Mouse (Mus musculus) kidney, postnatal 4 days (tissue): ENCODE measurements around the gene Meioc.

Source experiments
- DNase-seq, 2 experiments: peaks; one replicate each; pipeline ENCODE4 v3.0.0; 2021; ENCODE audit warnings: mixed read lengths in 2 of 2

Meioc gene

DNA sequence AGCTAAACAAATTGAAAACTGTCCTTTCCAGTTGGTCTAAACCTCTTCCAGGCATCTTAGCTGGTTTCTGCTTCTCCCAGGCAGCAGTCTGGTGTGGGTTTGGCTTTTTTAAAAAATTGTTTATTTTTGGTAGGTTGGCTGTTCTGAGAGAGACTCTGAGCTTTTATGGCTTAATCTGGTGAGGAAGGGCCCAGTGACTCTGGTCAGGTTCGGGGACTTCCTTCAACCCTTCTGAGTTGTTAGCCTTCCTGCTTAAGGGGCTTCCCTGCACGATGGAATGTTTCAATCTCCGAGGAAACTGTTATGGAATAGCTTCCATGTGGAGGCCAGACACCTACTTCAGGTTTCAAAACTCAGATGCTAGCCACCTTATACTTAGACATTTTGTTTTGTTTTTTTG is at the start of gene Meioc:
TSS of gene Meioc (plus strand) at position 301 of the 400 bp plus-strand sequence.
- no peak for DNase-seq

DNA sequence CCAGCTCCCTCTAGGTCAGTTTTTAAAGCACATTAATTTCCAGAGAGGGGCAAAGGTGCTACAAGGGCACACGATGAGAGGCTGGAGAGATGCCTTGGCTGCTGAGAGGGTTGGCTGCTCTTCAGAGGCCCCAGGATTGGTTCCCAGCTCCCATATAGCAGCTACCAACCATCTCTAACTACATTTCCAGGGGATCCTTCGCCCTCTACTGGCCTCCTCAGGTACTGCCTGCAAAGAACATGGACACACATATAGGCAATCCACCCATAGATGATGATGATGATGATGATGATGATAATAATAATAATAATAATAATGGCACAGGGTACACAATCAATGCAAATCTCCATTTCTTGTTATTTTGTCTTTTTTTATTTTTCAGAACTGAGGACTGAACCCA is 44.1 kb upstream of the Meioc start:
- DNase-seq: no peak

DNA sequence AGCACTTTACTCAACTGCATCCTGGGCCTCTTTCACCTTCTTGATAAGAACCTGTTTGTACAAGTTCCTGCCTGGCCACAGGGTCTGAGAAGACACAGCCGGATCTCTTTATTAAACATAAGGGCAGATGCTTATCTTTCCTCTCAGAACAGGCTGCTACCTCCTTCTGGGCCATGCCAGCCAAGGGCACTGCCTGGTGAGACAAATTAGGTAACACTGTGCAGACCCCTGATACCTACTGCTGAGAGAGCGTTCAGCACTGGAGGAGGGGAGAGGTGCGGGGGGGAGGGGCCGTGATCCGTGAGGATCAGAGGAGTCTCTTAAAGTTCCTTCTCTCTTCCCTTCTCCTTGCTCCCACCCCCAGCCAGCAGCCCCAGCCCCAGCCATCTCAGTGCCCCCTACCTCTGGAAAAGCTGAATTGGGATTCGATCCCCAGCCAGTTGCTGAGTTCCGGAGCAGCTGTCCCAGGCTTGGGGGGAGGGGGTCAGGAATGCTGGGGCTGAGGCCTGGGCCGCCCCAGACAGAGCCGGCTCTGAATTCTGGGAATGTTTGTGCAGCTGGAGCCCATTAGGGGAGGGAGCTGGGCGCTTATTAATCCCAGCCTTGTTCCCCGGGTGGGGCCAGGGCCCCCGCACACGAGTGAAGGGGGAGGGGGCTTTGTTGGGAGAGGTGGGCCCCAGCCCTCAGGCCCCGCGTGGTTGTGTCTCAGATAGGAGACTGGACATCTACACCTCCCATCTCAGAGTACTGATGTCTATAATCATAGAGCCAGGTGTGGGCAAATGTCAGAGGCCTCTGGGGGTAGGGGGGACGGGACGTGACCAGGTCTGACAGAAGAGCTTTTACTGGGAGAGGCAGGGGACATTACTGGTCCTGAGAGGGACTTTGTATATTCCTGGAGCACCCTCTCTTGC is 39.4 kb upstream of the Meioc start:
- DNase-seq: peak; percentile 83 to 90

DNA sequence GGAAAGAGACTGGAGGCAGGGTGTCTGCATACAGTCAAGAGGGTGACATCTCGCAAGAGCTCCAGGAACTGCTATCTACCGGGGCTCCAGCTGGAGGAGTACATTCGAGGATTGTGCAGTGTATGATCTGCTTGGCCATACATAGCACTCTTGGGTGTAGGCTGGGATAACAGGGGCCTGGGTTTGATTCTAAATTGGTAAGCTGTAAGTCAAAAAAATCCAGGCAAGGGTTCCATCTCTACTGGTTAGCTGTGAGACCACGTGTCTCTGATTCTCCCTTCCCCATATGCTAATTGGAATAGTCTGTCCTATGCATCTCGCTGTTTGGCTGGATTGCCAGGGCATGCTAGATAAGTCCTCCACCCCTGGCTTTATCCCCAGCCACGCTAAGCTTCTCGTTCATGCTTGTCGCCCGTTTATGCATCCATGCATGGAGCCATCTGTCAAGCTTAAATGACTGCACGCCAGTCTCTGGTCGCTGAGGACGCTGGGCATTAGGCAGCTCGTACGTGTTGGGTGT is 38.6 kb upstream of the Meioc start:
- DNase-seq: peak; percentile 30 to 34

DNA sequence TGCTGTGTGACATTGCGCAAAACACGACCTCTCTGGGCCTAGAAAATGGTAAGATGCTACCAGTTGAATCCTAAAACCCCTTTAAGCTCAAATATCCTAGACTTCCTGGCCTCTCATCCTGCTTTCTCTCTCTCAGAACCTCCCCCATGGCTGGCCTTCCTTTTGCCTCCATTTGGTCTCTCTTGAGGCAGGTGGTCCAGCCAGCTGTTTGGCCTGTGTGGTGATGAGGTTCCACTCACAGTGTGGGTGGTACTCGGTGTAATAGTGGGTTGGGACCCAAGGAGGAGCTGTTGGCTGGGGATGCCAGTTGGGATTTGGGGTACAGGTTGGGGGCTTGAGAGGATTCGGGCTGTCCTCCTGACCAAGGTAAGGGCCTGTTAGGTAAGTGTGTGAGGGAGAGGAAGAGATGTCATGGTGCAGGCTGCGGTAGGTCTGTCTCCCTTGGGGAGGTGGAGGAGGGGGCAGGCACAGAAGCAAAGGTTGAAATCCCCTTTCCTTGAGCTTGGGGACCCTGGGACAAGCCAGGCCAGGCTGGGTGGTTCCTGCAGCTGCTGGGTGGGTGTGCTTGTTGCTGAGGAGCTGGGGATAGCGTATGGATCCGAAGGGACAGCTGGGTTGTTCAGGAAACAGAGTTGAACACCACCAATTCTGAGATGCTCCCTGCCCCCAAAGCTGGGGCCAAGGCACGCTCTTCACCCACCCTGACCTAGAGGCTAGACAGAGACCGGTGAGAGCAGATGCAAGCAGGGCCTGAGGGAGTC is 36.2 kb upstream of the Meioc start:
- no peak for DNase-seq

DNA sequence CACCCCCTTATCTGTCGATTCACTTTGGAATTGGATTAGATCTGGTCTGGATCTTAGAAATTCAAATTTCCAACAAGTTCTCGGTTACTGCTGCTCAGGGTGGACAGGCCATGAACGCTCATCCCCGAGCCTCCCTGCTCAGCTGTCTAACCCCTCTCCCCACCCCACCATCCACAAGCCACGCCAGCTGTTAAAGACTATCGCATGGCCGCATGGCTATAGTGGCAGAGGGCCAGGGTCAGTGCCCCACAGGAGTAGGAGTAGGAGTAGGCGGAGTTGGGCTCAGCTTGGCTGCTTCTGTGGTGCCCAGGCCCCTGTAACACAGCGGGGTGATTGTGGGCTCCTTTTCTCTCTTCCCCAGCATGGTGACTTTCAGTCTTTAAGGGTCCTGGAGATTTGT is 35.0 kb upstream of the Meioc start:
- DNase-seq: peak in 1 of 2 experiments; percentile 47

DNA sequence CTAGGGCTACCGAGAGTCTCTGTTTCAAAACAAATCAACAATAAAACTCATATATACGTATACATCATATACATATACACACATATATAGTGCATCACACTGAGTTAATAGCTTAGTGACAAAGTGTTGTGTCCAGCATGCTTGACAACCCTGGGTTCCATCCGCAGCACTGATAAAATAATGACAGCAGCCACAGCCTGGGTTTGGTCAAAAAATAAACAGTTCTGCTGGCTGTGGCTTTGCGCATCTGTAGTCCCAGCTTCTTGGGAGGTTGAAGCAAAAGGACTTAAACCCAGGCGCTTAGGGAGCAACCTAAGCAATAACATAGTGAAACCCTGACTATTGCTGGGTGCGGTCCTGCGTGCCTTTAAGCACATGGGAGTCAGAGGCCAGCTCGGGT is 34.1 kb upstream of the Meioc start:
- DNase-seq: no peak

DNA sequence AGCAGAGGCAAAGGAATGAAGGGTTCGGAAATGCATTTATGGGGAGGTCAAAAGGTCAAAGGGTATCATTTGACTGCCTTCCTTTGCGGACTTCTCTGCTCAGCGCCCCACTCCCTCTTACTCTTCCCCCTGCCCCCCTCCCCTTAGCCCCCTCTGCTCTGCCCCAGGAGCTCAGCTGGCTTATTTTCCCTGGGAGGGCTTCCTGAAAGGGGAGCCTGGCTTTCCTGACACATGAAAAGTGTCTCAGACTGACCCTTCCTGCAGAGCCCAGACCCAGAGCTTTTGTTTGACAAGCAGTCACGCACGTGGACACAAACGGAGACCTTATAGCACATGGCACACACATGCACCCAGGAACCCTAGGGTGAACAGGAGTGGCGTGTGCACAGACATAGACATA is 32.8 kb upstream of the Meioc start:
- DNase-seq: no peak

DNA sequence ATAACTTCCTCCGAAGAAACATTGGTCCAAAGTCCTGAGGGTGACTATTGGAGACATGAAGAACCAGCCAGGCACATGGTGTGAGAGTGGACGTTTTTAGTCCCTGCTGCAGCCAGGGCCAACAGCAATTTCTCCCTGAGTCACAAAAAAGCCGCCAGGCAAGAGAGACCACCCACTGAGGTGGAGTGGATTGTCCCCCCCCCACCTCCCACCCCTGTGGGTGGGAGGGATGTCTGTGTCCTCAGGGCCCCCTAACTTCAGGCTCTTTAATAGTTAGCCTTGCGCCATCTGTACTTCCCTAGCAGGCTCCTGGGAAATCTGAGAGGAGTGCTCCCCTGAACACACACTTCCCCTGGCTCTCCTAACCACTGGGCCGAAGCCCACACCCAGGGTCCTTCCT is 32.3 kb upstream of the Meioc start:
- peak in 1 of 2 experiments; percentile 22 for DNase-seq

DNA sequence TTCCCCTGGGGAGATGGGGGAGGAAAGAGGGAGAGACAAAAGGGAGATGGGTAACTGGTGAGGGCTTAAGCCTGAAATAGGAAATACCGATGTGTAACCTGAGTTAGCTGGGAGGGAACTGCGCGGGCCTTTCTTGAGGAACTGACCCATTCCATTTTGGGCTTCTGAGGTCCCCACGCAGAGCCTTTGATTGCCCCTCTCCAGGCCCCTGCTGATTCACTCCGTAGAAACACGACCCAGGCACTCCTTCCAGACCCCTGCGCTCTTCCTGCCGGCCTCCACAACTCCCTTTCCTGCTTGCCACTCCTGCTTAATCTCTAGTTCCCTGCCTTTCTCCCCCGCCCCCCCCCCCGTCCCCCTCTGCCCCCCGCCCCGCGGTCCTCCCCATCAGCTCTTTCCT is 30.8 kb upstream of the Meioc start:
- DNase-seq: peak in 1 of 2 experiments; percentile 16

DNA sequence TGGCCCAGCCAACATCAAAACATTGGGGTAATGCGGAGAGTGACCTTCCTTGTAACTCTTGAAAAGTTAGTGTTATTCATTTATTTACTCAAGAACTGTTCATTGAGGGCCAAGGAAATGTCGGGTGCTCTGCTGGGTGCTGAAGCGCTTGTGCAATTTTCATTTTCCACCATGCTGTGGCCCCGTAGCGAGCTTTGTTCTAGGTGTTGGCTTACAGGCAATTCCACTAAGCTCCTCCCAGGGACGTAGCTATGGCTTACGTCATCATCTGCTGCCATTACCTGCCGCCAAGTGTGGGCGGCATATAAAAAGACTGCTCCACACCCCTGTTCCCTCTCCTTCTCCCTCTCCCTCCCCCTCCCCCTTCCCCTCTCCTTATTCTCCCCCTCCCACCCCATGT is 30.1 kb upstream of the Meioc start:
- DNase-seq: peak in 1 of 2 experiments; percentile 22

DNA sequence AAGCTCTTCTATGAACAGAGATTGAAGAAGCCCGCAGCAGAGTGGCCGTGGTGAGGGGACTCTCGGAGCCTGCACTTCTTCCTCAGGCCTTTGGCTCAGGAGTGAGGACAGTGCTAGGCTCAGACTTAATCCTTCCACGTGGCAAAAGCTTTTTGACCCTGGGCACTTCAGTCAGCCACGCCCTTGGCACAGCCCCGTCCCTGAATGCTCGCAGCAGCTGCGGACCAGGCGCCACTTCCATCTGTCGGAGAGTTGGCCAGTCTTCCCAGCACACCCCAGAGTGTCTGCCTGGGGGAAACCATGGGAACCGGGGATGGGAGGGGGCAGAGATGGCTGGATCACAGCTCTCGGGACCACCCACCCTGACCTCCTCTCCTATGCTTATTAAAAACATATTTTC is 26.6 kb upstream of the Meioc start:
- DNase-seq: no peak

DNA sequence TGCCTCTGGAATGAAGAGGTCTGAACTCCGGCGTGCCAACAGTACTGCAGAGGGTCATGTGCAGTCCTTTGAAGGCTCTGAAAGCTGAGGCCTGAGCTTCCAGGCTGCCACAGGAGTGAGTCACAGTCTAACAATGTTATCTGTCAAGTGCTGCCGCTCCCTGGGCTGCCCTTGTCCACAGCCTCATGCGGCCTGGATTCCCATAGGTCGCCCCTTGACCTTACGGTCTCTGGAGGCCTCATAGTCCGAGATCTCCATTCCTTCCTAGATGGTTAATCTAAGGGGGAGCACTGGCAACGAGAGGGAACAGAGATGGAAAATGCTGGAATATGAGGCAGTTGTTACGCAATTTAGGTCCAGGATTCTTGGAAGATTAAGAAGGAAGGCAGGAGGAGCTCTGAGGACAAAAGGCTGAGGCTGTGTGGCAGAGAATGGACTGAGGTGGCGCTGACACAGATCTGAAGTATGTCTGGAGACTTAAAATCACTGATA is 19.6 kb upstream of the Meioc start:
- peak in 1 of 2 experiments; percentile 36 for DNase-seq

DNA sequence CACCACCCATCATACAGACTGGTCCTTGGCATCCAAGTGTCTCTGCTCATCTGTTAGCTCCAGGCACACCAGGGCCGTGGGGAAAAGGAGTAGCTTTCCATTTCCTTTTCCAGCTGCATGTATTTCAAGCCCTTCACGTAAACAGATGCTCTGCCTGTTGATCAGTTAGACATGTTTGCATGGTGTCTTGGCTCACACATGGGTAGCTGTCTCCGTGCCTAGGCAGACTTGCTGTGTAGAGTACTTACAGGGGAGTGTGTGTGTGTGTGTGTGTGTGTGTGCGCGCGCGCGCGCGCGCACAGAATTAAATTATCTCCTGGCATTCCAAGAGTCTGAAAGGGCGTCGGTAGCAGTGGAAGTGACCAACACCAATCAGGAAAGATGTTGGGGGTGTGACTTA is 17.3 kb upstream of the Meioc start:
- no peak for DNase-seq

DNA sequence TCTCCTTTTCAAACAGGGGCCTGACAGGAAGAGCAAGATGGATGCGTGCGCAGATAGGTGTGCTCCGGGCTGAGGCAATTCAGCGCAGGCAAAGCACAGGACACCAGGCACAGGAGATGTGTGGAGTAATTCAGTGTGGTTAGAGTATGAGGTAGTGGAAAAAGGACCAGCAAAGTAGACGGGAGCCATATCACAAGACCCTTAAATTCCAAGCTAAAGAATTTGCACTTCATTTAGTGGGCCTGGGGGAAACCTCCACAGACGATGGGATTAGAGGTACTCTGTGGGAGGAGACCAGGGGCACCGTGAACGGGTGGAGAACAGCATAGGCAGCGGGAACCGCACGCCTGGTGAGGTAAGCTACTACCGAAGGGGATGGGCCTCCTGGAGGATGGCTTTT is 15.6 kb upstream of the Meioc start:
- no peak for DNase-seq

DNA sequence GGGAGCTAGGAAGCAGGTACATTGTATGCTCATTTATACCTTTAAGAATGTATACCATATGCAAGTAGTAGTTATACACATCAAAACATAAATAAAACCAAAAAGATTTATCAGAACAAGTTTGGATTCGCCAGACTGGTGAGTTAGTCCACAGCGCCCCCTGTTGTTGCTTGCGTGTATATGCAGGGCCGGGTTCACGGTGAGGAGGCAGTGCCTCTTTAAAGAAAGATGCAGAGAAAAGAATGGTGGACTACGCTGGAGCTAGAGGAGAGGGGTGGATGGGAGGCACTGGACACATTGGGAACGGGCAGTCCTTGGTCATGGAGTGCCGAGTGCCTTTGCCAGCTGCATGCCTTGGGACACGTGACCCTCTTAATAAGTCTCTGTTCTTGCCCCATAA is 12.1 kb upstream of the Meioc start:
- DNase-seq: peak; percentile 85 to 86

DNA sequence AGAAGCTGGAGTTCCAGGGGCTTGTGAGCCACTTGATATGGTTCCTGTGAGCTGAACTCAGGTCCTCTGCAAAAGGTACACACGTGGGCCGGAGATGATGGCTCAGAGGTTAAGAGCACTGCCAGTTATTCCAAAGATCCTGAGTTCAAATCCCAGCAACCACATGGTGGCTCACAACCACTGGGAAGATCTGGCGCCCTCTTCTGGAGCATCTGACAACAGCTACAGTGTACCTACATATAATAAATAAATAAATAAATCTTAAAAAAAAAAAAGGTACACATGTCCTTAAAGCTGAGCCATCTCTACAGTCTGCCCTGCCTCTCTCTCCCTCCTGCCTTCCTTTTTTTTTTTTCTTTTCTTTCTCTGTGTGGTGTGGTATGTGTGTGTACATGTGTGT is 10.7 kb upstream of the Meioc start:
- DNase-seq: peak; percentile 42 to 61

DNA sequence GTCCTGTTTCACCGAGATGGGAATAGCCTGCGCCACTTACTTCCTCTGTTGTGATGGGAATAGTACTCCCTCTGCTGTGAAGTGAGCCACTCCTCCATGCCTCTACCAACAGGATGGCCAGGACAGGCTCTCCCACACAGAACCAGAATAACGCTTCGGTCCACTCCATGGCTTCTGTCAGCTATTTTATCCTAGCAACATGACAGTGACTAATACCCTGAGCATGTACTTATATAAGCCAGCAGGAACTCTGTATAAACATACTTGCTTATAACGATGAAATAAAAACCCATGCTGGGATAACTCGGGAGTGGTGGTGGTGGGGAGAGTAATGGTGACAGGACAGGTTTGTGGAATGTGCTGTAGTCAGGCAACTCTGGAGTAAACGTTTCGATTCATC is 7.6 kb upstream of the Meioc start:
- peak in 1 of 2 experiments; percentile 28 for DNase-seq

DNA sequence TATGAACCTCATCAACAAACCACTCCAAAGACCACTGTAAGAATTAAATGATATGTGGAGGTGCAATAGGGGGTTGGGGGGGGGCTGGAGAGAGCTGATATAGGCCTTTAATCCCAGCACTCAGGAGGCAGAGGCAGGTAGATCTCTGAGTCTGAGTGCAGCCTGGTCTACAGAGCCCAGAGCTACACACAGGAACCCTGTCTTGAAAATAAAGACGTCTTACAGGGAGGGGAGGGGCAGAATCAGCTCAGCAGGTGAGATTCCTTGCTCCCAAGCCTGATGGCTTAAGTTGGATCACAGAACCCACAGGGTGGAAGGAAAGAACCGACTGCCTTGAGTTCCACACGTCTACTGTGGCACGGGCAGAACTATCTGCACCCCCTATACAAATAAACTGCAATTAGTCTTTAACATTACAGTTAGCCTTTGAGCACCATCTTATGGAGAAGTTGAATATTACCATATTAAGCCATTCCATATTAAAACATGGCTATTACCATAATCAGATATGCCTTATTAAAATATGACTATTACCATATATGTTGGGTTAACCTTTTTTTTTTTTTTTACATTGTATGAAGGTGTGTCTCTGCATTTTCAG is 7.1 kb upstream of the Meioc start:
- DNase-seq: no peak

DNA sequence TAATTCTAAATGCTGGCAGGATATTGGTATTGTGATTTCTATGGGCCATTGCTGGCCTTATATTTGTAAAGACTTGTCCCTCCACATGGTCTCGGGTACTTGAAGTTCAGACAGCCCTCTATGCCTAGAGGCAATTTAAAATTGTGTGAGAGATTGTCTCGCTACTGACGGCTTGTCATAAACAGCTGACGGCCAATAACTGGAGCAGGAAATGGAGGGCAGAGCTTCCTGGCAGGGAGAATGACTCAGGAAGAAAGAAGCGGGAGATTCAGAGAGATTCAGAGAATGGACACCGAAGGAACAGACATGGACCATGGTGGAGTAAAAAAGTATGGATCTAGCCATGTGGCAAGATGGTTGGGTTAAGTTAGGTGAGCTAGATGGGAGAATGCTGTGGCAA is 6.6 kb upstream of the Meioc start:
- DNase-seq: no peak

DNA sequence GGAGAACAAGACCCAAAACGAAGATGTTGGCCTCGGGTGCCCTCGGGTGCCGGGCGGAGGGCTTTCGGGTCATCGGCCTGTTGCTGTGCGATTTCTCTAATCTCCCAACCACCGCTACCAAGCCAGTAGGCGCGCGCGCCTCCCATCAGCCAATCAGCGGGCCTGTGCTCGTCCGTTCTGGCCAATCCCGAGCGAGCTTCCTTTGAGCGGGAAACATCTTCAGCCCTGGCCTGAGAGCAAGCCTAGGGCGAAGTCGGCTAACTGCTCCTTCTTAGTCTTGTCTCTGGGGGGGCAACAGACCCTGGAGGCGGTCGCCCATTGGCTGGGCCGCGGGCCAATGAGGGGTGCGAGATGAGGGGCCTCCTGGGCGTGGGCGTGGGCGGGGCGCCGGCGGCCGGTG is 1.6 kb downstream of the Meioc start:
- no peak for DNase-seq

DNA sequence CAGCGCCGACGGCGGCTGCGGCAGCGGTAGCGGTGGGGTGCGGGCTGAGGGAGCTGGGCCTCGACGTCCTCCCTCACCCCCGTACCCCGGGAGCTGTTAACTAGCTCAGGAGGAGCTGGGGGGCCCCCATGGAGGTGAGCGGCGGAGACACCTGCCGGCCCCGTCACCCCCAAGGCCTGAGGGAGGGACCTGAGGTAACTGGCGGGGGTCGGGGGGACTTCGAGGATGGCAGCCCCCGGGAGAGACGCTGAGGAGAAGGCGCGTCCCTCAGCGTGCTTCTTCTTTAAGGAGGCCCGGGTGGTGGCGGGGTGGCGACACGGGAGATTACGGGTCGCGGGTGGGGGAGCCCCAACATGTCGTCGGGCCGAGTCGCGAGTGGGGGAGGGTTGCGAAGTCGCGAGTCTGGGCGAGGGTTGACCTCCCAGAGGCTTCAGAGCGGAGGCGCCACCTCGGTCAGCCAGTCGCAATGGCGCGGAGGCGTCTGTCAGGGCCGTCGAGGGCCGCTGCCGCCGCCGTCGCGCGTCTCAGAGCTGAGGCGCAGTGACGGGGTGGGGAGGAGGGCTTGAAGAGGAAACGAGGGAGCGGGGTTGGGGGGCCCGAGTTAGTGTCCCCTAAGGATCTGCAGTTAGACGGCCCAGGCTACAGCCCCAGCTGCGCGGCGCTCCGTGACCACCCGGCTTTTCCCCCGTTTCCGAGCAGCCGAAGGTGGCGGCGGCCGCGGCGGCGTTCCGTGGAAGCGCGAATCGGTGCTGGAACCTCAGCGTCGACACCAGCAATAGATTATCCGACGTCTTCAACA is 2.3 kb downstream of the Meioc start:
- DNase-seq: no peak
